Mouse (Mus musculus) testis, adult 2 months (tissue): ENCODE data around the gene Thsd4. TPM values are rescaled to one million over a fixed set of nuclear protein-coding genes. Genes with fewer than 3 reads are reported as not detected.

ENCODE experiments used
- H3K27ac ChIP-seq: fragments of 200-500 bp; 2 replicates; pipeline ENCODE4 v1.5.1; 2012; ENCODE audit warnings: low read depth, low read length; ENCODE audit not compliant: control insufficient read depth, insufficient read depth
- H3K27me3 ChIP-seq: fragments of 200-500 bp; 2 replicates; pipeline ENCODE4 v1.6.1; 2012; ENCODE audit warnings: mild to moderate bottlenecking, low read length, moderate library complexity; ENCODE audit not compliant: control insufficient read depth, insufficient read depth
- H3K36me3 ChIP-seq: fragments of 200-500 bp; 2 replicates; pipeline ENCODE4 v1.6.1; 2012; ENCODE audit warnings: mild to moderate bottlenecking, low read length; ENCODE audit not compliant: control insufficient read depth, insufficient read depth
- H3K4me1 ChIP-seq: fragments of 200-500 bp; 2 replicates; pipeline ENCODE4 v1.6.1; 2012; ENCODE audit warnings: low read length; ENCODE audit not compliant: control insufficient read depth, insufficient read depth
- H3K4me3 ChIP-seq: fragments of 200-500 bp; 2 replicates; pipeline ENCODE4 v1.5.1; 2012; ENCODE audit warnings: low read depth, mild to moderate bottlenecking, low read length, moderate library complexity, mixed read lengths; ENCODE audit not compliant: control insufficient read depth
- CTCF ChIP-seq: fragments of 200-500 bp; IDR thresholded peaks from 2 replicates; pipeline ENCODE4 v1.5.1; 2012; ENCODE audit warnings: low read depth, mild to moderate bottlenecking, inconsistent platforms, low read length, moderate library complexity; ENCODE audit not compliant: control insufficient read depth, insufficient read depth, insufficient replicate concordance
- POLR2A ChIP-seq: fragments of 200-500 bp; IDR thresholded peaks from 2 replicates; pipeline ENCODE4 v1.6.1; 2012; ENCODE audit warnings: low read depth, mild to moderate bottlenecking, inconsistent platforms, low read length, moderate library complexity; ENCODE audit not compliant: control insufficient read depth
- polyA plus RNA-seq: library from polyadenylated mRNA; depleted of rRNA; stranded (reverse); fragments of >200 nt; gene quantifications from 2 replicates; pipeline ENCODE4 v1.2.3, GENCODE M21; 2012

The Thsd4 gene
- polyA plus RNA-seq, 1 experiment, result 1.4 TPM

DNA sequence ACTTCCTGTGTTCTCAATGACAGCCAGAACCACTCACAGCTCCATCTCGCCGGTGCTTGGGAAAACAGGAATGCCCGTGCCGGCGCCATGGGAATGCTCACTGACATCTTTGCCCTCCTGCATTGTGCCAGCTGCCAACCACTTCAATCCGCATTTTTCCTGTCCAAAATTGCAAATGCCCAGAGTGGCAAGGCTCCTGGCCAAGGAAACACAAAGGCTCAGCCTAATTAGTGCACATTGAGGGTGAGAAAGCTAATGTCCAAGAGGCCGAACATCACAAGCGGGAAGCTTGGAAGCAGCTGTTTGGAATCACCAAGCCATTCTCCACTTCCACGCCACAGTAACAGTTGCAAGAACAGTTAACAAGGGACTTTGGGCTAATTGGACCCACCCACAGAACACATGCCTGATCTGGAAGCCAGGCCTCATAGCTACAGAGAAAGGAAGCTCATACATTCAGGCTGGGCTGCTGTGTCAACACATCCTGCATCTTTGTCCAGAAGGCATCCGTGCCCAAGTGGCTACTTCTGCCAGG, 210.2 kb downstream of the Thsd4 start:
- Histone ChIP-seq H3K27ac (no peak overlapping the region), H3K36me3 (no peaks in the 10 kb centered on the region), H3K4me1 (peaks cover 6% of the 10 kb centered on the region), H3K4me3 (no peak overlapping the region), H3K27me3 (no peaks in the 10 kb centered on the region)
- TF ChIP-seq POLR2A, result no peak
- TF ChIP-seq CTCF, result no peak

DNA sequence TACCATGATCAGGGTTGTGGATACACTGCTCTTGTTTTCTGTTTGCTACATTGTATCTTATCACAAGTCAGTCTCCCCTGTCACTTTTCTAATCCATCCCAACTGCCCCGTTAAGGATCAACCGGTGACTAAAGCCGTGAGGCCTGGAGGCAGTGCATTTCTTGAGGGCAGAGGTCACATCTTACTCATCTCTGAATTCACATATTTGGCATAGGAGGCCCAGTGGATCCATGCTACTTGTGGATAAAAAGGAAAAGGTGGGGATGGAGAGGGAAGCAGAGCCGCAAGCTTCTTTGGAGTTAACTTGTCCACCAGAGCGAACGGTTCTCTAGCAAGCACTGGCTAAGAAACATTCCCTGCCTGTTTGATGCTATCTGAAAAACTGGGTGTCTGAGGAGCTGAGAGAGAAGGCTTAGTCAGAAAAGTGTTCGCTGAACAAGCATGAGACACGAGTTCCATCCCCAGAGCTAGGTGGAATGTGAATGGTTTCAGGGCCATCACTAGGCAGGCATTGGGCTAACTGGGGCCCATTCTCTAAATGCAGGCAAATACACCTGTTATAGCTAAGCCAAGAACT, 211.0 kb downstream of the Thsd4 start:
- Histone ChIP-seq H3K4me1 (peaks cover 6% of the 10 kb centered on the region), H3K4me3 (no peak overlapping the region), H3K27ac (no peak overlapping the region; the same call in 1 of the 2 replicates), H3K36me3 (no peaks in the 10 kb centered on the region), H3K27me3 (no peaks in the 10 kb centered on the region)
- TF ChIP-seq CTCF (no peak), POLR2A (no peak)

DNA sequence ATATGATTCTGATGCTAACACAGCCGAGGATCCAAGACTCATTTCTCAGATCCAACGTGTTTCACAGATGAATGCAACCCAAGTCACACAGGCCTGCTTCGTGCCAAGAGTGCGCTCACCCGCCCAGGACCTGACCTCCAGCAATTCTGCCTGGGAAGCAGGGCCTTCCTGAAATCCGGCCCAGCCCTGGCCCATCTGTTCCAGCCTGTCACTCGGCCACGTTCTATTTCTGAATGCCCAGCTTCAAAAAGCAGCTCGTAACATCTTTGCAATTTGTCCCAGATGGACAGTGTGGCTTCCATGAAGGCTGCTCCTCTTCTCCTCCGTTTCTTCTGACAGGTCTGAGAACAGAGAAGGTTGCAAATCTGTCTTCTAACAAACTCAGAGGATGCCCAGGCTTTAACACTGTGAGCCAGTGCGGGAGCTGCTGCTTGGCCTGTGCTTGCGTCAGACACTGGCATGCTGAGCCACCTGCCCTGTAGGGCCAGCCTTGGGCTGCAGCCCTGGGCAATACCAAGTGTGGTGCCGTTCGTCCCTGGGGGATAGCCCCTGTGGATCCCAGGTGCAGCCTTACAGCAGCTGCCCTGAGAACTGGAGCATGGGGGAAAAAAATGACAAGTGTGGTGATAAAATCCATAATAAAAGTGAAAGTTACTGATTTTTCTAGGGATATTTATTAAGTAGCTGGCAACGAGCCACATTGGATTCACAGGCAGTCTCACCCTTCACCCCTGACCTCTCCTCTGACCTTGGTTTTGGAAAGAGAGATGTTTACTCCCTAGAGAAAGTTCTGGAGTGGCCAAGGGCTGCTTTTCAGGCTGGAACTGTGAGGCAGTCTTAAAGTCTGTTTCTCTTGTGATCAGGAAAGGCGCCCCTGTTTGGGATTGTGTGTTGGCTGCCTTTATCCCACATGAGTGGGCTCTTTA, 211.8 kb downstream of the Thsd4 start:
- TF ChIP-seq POLR2A, result no peak
- TF ChIP-seq CTCF, result no peak
- H3K4me1 ChIP-seq, result peaks cover 6% of the 10 kb centered on the region
- peak overlapping the region; percentile 56 for H3K27ac ChIP-seq
- no peaks in the 10 kb centered on the region for H3K27me3 ChIP-seq
- H3K4me3 ChIP-seq, result no peak overlapping the region
- H3K36me3 ChIP-seq, result no peaks in the 10 kb centered on the region

DNA sequence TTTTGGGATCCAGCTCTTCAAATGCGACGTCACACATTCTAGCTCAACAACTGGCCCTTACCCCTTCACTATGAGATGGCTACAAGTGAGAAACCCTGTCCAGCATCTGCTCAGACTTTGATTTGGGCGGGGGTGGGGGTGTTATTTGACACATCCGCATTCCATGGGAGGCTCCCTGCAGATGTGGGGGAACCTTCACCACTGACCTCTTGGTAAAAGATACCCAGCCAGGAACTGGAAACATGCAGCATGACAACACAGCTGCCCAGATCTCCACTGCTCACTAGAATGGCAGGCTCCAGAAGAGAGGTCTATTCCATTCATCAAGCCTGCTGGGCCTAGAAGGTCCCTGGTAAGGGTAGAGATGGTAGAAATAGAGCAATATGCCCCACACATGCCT, 213.7 kb downstream of the Thsd4 start:
- H3K36me3 ChIP-seq, result no peaks in the 10 kb centered on the region
- no peak overlapping the region for H3K4me3 ChIP-seq
- TF ChIP-seq POLR2A, result no peak
- no peak for TF ChIP-seq CTCF
- peaks cover 6% of the 10 kb centered on the region for H3K4me1 ChIP-seq
- H3K27me3 ChIP-seq, result no peaks in the 10 kb centered on the region
- H3K27ac ChIP-seq, result no peak overlapping the region

DNA sequence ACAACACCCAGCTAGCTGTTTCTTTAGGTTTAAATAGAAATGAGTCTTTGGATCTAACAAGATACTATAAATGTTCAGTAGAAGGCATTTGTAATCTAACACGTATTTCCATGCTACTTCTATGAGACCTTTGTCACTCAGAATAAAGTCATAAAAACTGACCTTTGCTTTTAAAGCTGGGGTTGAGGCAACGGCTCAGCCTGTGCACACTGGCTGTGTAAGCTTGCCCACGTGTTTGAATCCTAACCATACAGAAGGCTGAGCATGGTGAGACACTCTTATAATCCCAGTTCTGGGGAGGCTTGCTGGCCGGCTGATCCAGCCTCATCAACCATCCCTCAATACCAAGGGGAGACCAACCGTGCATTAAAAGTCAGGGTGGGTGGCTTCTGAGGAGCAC, 214.4 kb downstream of the Thsd4 start:
- no peaks in the 10 kb centered on the region for H3K27me3 ChIP-seq
- no peak overlapping the region for H3K27ac ChIP-seq
- H3K4me1 ChIP-seq, result peaks cover 6% of the 10 kb centered on the region
- TF ChIP-seq POLR2A (no peak), CTCF (no peak)
- H3K4me3 ChIP-seq, result no peak overlapping the region
- H3K36me3 ChIP-seq, result no peaks in the 10 kb centered on the region

DNA sequence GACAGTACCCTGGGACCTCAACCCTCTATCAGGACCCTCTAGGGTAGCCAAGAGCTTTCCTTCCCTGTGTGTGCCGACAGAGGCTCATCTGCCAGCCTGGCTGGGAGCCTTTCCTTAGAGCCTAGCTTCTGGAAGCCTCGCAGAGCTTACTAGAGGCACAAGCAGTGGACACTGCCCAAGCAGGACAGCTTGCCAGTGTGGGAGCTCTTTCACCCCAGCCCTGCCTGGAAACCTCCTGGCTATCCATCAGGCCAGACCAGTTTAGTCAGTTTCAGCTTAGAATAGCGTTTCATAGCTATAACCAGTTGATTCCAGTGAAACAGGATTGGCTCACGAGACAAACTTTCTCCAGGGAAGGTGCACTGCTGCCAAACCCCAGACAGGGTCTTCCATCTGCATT, 215.6 kb downstream of the Thsd4 start:
- peaks cover 6% of the 10 kb centered on the region for H3K4me1 ChIP-seq
- TF ChIP-seq CTCF (no peak), POLR2A (no peak)
- no peak overlapping the region for H3K27ac ChIP-seq
- no peaks in the 10 kb centered on the region for H3K36me3 ChIP-seq
- H3K4me3 ChIP-seq, result no peak overlapping the region
- no peaks in the 10 kb centered on the region for H3K27me3 ChIP-seq

DNA sequence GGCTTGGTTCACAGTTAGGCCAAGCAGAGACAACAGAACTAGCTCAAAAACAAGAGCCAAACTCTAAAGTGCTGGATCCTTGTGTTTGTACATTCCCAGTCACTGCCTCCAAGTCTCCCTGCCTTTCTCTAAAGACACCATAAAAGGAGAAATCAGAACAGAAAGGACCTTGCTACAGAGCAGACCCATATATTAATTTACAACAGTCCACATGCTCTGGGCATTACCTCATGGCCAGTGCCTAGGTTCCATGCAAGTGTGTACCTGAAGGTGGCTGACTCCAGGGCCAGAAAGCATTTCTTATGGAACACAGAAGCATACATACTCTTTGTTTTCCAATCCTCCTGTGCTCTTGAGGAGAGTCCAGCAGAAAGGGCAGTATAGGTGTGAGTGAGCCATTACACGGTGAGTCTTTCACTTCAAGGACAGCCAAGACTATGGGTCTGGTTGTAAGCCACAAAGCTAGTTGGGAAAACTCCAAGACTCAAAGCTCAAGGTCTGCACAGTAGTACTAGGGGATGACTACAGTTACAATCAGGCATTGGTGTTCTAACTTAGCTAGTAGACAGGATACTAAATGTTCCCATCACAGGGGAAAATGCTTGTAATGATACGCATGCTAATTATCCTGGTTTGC, 216.5 kb downstream of the Thsd4 start:
- no peak overlapping the region for H3K4me3 ChIP-seq
- peaks cover 6% of the 10 kb centered on the region for H3K4me1 ChIP-seq
- H3K27me3 ChIP-seq, result no peaks in the 10 kb centered on the region
- no peak overlapping the region for H3K27ac ChIP-seq
- TF ChIP-seq POLR2A (no peak), CTCF (no peak)
- H3K36me3 ChIP-seq, result no peaks in the 10 kb centered on the region
